Mouse (Mus musculus) cerebellum, postnatal 25 days (tissue): ENCODE results near the gene Plekha7.

Experiments used
- DNase-seq, 2 experiments: peaks; one replicate each; pipeline ENCODE4 v3.0.0; 2021; ENCODE audit warnings: mixed read lengths in 2 of 2

The Plekha7 gene

GRCm38 (mm10) chr7:116220103-116220707 is 88.0 kb downstream of the Plekha7 start:
- DNase-seq: no peak

GRCm38 (mm10) chr7:116217747-116218146 is 90.4 kb downstream of the Plekha7 start:
- DNase-seq: no peak

GRCm38 (mm10) chr7:116211904-116212303 is 96.3 kb downstream of the Plekha7 start:
- no peak for DNase-seq

GRCm38 (mm10) chr7:116209926-116210631 is 98.1 kb downstream of the Plekha7 start:
- DNase-seq: peak in 1 of 2 experiments; percentile 13

- no peak for DNase-seq
These were observed 99.3 kb downstream of the Plekha7 start for GRCm38 (mm10) chr7:116208880-116209279.

GRCm38 (mm10) chr7:116206806-116207571 is 101.2 kb downstream of the Plekha7 start:
- no peak for DNase-seq

GRCm38 (mm10) chr7:116205451-116205850 is 102.7 kb downstream of the Plekha7 start:
- no peak for DNase-seq

- no peak for DNase-seq
These were observed 106.0 kb downstream of the Plekha7 start for GRCm38 (mm10) chr7:116202033-116202681.

GRCm38 (mm10) chr7:116200951-116201351 is 107.2 kb downstream of the Plekha7 start:
- DNase-seq: peak; percentile 20 to 25

- no peak for DNase-seq
These were observed 107.6 kb downstream of the Plekha7 start for GRCm38 (mm10) chr7:116200544-116200943.

GRCm38 (mm10) chr7:116198902-116199301 is 109.3 kb downstream of the Plekha7 start:
- no peak for DNase-seq

- no peak for DNase-seq
These were observed 109.8 kb downstream of the Plekha7 start for GRCm38 (mm10) chr7:116198407-116198806.

GRCm38 (mm10) chr7:116196974-116197679 is 111.0 kb downstream of the Plekha7 start:
- DNase-seq: no peak

GRCm38 (mm10) chr7:116194996-116195395 is 113.2 kb downstream of the Plekha7 start:
- no peak for DNase-seq

- DNase-seq: no peak
These were observed 115.2 kb downstream of the Plekha7 start for GRCm38 (mm10) chr7:116192966-116193365.

- no peak for DNase-seq
These were observed 116.0 kb downstream of the Plekha7 start for GRCm38 (mm10) chr7:116192096-116192595.

GRCm38 (mm10) chr7:116191138-116191537 is 117.0 kb downstream of the Plekha7 start:
- DNase-seq: no peak

- no peak for DNase-seq
These were observed 118.5 kb downstream of the Plekha7 start for GRCm38 (mm10) chr7:116189708-116190107.

GRCm38 (mm10) chr7:116188391-116188790 is 119.8 kb downstream of the Plekha7 start:
- no peak for DNase-seq

GRCm38 (mm10) chr7:116187521-116187920 is 120.7 kb downstream of the Plekha7 start:
- no peak for DNase-seq

GRCm38 (mm10) chr7:116186847-116187246 is 121.3 kb downstream of the Plekha7 start:
- DNase-seq: no peak

- DNase-seq: no peak
These were observed 122.0 kb downstream of the Plekha7 start for GRCm38 (mm10) chr7:116186156-116186555.
